ENCODE assay signal across 17 mouse cellular contexts in the genomic region with DNA sequence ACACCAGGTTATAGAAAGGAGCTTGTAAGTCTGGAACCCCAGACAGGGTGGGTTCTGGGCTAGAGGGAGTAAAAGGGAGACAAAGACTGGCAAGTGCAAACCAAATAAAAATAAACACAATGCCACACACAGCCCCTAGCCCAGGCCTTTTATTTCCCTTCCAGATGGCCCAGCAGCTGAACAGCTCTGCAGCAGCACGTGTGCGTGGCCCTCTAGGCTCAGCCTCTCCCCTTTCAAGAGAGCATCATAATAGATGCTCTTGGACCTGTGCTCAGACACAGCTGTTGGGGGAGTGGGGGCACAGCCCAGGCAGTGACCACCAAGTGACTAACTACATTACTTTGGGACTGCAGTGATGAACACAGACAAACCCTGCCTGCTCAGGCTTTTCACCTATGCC. TPM values are rescaled to one million over a fixed set of nuclear protein-coding genes. Genes with fewer than 3 reads are reported as not detected.
A peak's percentile ranks its signal among the peaks of the same experiment; 100 is the strongest.
DNase-seq lines count a peak whose midpoint lies in the region; ATAC-seq lines count a peak whose summit lies in the region.
"Had no signal": no experiment of that assay in that cellular context is flagged by ENCODE, and none has a peak within 500 bp of the region (broad histone marks: within the 10 kb centered on the region; RNA-seq: fewer than 3 reads in every experiment).

No protein-coding gene starts in this region.

- no peaks in the 10 kb centered on the region for H3K9me3 ChIP-seq in limb, embryonic 11.5 days (ENCODE audit: control insufficient read depth, low read length)
- H3K9me3 ChIP-seq in limb, embryonic 10.5 days (replicated peaks) = no peaks in the 10 kb centered on the region
- H3K9me3 ChIP-seq in hindbrain, embryonic 13.5 days = no peaks in the 10 kb centered on the region
- no peaks in the 10 kb centered on the region for H3K9me3 ChIP-seq in midbrain, embryonic 15.5 days
- H3K9me3 ChIP-seq: G1E; heart, embryonic 10.5 days; megakaryocyte, embryonic 14.5 days had no signal

- peaks cover 10% of the 10 kb centered on the region; the same call in 1 of the 2 replicates for H3K4me1 ChIP-seq in limb, embryonic 11.5 days (ENCODE audit: control insufficient read depth, insufficient read depth, low read length)
- peaks cover 64% of the 10 kb centered on the region for H3K4me1 ChIP-seq in limb, embryonic 10.5 days
- H3K4me1 ChIP-seq in hindbrain, embryonic 13.5 days (replicated peaks) = peaks cover 82% of the 10 kb centered on the region
- H3K4me1 ChIP-seq in midbrain, embryonic 15.5 days = peaks cover 64% of the 10 kb centered on the region

- H3K9ac ChIP-seq in limb, embryonic 11.5 days (ENCODE audit: low read length) = no peak overlapping the region
- H3K9ac ChIP-seq in hindbrain, embryonic 13.5 days = 0 out of 2 replicates have a peak overlapping the region, but pooled peaks have one; percentile 19
- H3K9ac ChIP-seq in midbrain, embryonic 15.5 days = no peak overlapping the region

- peak; percentile 23 for ATAC-seq in limb, embryonic 11.5 days (ENCODE audit: insufficient number of reproducible peaks, low FRiP score, low TSS enrichment, low read depth)
- 0 out of 2 replicates have a peak, but pooled peaks have one; percentile 5 for ATAC-seq in hindbrain, embryonic 13.5 days (ENCODE audit: low FRiP score)
- ATAC-seq in midbrain, embryonic 15.5 days (replicated peaks) = no peak

- no peaks in the 10 kb centered on the region for H3K36me3 ChIP-seq in limb, embryonic 11.5 days (ENCODE audit: control insufficient read depth, insufficient read depth, low read length)
- no peaks in the 10 kb centered on the region for H3K36me3 ChIP-seq in limb, embryonic 10.5 days
- no peaks in the 10 kb centered on the region for H3K36me3 ChIP-seq in hindbrain, embryonic 13.5 days
- no peaks in the 10 kb centered on the region for H3K36me3 ChIP-seq in midbrain, embryonic 15.5 days (replicated peaks)
- H3K36me3 ChIP-seq: heart, embryonic 10.5 days had no signal

- H3K27ac ChIP-seq in limb, embryonic 11.5 days (replicated peaks; ENCODE audit: low read depth, low read length) = no peak overlapping the region
- no peak overlapping the region for H3K27ac ChIP-seq in limb, embryonic 10.5 days
- H3K27ac ChIP-seq in hindbrain, embryonic 13.5 days = peak overlapping the region; percentile 61
- no peak overlapping the region for H3K27ac ChIP-seq in midbrain, embryonic 15.5 days
- H3K27ac ChIP-seq: heart, embryonic 10.5 days had no signal

- H3K27me3 ChIP-seq in limb, embryonic 11.5 days (ENCODE audit: control insufficient read depth, insufficient read depth, low read length) = peaks cover 7% of the 10 kb centered on the region; the same call in 1 of the 2 replicates
- peaks cover 27% of the 10 kb centered on the region for H3K27me3 ChIP-seq in limb, embryonic 10.5 days (ENCODE audit: low read depth, poor library complexity, severe bottlenecking)
- H3K27me3 ChIP-seq in hindbrain, embryonic 13.5 days = no peaks in the 10 kb centered on the region
- H3K27me3 ChIP-seq in midbrain, embryonic 15.5 days (replicated peaks) = no peaks in the 10 kb centered on the region
- H3K27me3 ChIP-seq: megakaryocyte, embryonic 14.5 days had no signal

- H3K4me2 ChIP-seq in limb, embryonic 11.5 days (ENCODE audit: low read depth, severe bottlenecking) = no peak overlapping the region
- peak overlapping the region; percentile 73 for H3K4me2 ChIP-seq in hindbrain, embryonic 13.5 days
- peak overlapping the region; percentile 20 for H3K4me2 ChIP-seq in midbrain, embryonic 15.5 days

- H3K4me3 ChIP-seq in limb, embryonic 11.5 days (ENCODE audit: low read depth, low read length) = no peak overlapping the region
- H3K4me3 ChIP-seq in limb, embryonic 10.5 days = no peak overlapping the region
- H3K4me3 ChIP-seq in hindbrain, embryonic 13.5 days = no peak overlapping the region
- H3K4me3 ChIP-seq in midbrain, embryonic 15.5 days = no peak overlapping the region
- H3K4me3 ChIP-seq: heart, embryonic 10.5 days; megakaryocyte, embryonic 14.5 days had no signal

- DNase-seq in limb, embryonic 11.5 days (ENCODE audit: low spot score) = peak; percentile 46
- no peak for DNase-seq in limb, embryonic 10.5 days (ENCODE audit: low spot score)
- DNase-seq in embryo, embryonic 11 days = peak; percentile 55
- no peak for DNase-seq in urinary bladder, adult 2 months (ENCODE audit: low spot score)
- DNase-seq in heart, adult 9 months (ENCODE audit: low spot score in 2 of 2) = no peak
- DNase-seq in kidney, adult 18-20 months = no peak
- DNase-seq: cerebellum, adult 11 months; heart, postnatal 36 days; lung, adult 18-20 months; right cerebral cortex, adult 18-20 months had no signal

- 0% methylated on average over 2 of the region's 2 CpGs for WGBS in limb, embryonic 11.5 days
- 30% methylated on average over 2 of the region's 2 CpGs for WGBS in limb, embryonic 10.5 days
- 13% methylated on average over 2 of the region's 2 CpGs for WGBS in hindbrain, embryonic 13.5 days
- WGBS in midbrain, embryonic 15.5 days = 17% methylated on average over 2 of the region's 2 CpGs

RNA-seq across cellular contexts. Expression of a gene that starts 5.4 kb away (rescaled TPM):
- polyA plus RNA-seq in limb, embryonic 11.5 days (2014; fragmentation: Nextera tagmentation; extraction: Ambion mirVana) = 10.1 and 11.7 TPM in 2 replicates
- polyA plus RNA-seq in limb, embryonic 10.5 days (2016; fragmentation: Nextera tagmentation; extraction: Ambion mirVana) = 9.2 and 9.5 TPM in 2 replicates
- polyA plus RNA-seq in hindbrain, embryonic 13.5 days (2015; fragmentation: Nextera tagmentation; extraction: Ambion mirVana) = 13.3 and 13.4 TPM in 2 replicates
- polyA plus RNA-seq in midbrain, embryonic 15.5 days (2015; fragmentation: Nextera tagmentation; extraction: Ambion mirVana) = 14.1 and 15.9 TPM in 2 replicates
- polyA plus RNA-seq in urinary bladder, adult 2 months (2012; rRNA removed) = 9.5 and 12.5 TPM in 2 replicates

RNA-seq across cellular contexts. Expression of a gene that starts 45.8 kb away (rescaled TPM):
- polyA plus RNA-seq in limb, embryonic 11.5 days (2014; fragmentation: Nextera tagmentation; extraction: Ambion mirVana) = 0.15 TPM in 1 of 2 replicates, not detected in the other
- polyA plus RNA-seq in limb, embryonic 10.5 days (2016; fragmentation: Nextera tagmentation; extraction: Ambion mirVana) = 0.18 TPM in 1 of 2 replicates, not detected in the other
- 0.12 TPM in 1 of 2 replicates, not detected in the other for polyA plus RNA-seq in hindbrain, embryonic 13.5 days (2015; fragmentation: Nextera tagmentation; extraction: Ambion mirVana)
- 0.27 and 0.28 TPM in 2 replicates for polyA plus RNA-seq in midbrain, embryonic 15.5 days (2015; fragmentation: Nextera tagmentation; extraction: Ambion mirVana)
- 0.01 and 0.03 TPM in 2 replicates for polyA plus RNA-seq in urinary bladder, adult 2 months (2012; rRNA removed)
- polyA plus RNA-seq: C2C12; G1E; heart, embryonic 10.5 days; kidney, embryonic 14.5 days had no signal

Comparison
In these comparisons a context has a peak if more than half of its experiments do, and no peak if none do; other contexts are left out.
1. DNase-seq: peak in limb, embryonic 11.5 days (single experiment) and embryo, embryonic 11 days (single experiment); none in limb, embryonic 10.5 days (single experiment), urinary bladder, adult 2 months (single experiment), heart, adult 9 months (0 of 2) and kidney, adult 18-20 months (single experiment).